Mouse (Mus musculus) thymus, adult 2 months (tissue): ENCODE results near the gene Pbx4. TPM values are rescaled to one million over a fixed set of nuclear protein-coding genes. Genes with fewer than 3 reads are reported as not detected.

ENCODE experiments used
- DNase-seq: peaks from one replicate; pipeline ENCODE4 v3.0.0; 2021
- H3K27ac ChIP-seq: fragments of 200-500 bp; 2 replicates; pipeline ENCODE4 v1.5.1; 2012; ENCODE audit warnings: low read length, control low read depth; ENCODE audit not compliant: control insufficient read depth, insufficient read depth
- H3K27me3 ChIP-seq: fragments of 200-500 bp; 2 replicates; pipeline ENCODE4 v1.6.1; 2012; ENCODE audit warnings: mild to moderate bottlenecking, low read length, moderate library complexity, mixed read lengths; ENCODE audit not compliant: control insufficient read depth, insufficient read depth
- H3K36me3 ChIP-seq: fragments of 200-500 bp; 2 replicates; pipeline ENCODE4 v1.6.1; 2012; ENCODE audit warnings: mild to moderate bottlenecking, low read length, moderate library complexity; ENCODE audit not compliant: control insufficient read depth, insufficient read depth
- H3K4me1 ChIP-seq: fragments of 200-500 bp; replicated peaks from 2 replicates; pipeline ENCODE4 v1.6.1; 2012; ENCODE audit warnings: low read length; ENCODE audit not compliant: control insufficient read depth, insufficient read depth
- H3K4me3 ChIP-seq: fragments of 200-500 bp; 2 replicates; pipeline ENCODE4 v1.5.1; 2012; ENCODE audit warnings: mild to moderate bottlenecking, low read length, control low read depth, moderate library complexity; ENCODE audit not compliant: control insufficient read depth, insufficient read depth
- CTCF ChIP-seq: fragments of 200-500 bp; IDR thresholded peaks from 2 replicates; pipeline ENCODE4 v1.5.1; 2012; ENCODE audit warnings: mild to moderate bottlenecking, control low read depth, low read length, moderate library complexity, borderline replicate concordance; ENCODE audit not compliant: control insufficient read depth, poor library complexity, insufficient read depth; ENCODE audit errors: extremely low read depth
- POLR2A ChIP-seq: fragments of 200-500 bp; IDR thresholded peaks from 2 replicates; pipeline ENCODE4 v1.6.1; 2012; ENCODE audit warnings: mild to moderate bottlenecking, low read length, control low read depth, moderate library complexity; ENCODE audit not compliant: control insufficient read depth, poor library complexity, insufficient read depth; ENCODE audit errors: extremely low read depth
- WGBS: fragments of 180-500 bp; shearing (Covaris S2); methylation state at CpG from one replicate; pipeline ENCODE4 v1.1.7; 2018; 5-methylcytosine and 5-hydroxymethylcytosine counted together
- polyA plus RNA-seq: library from polyadenylated mRNA; depleted of rRNA; stranded (reverse); fragments of >200 nt; gene quantifications from 2 replicates; pipeline ENCODE4 v1.2.3, GENCODE M21; 2012; rRNA removed

Gene Pbx4
- polyA plus RNA-seq, 1 experiment = 29.0 TPM

- WGBS = 95% methylated on average over 12 of the region's 12 CpGs
These were observed 80.3 kb downstream of the Pbx4 start for GRCm38 (mm10) chr8:69912478-69913074.

GRCm38 (mm10) chr8:69914526-69914925 lies 82.2 kb downstream of the Pbx4 start:
- Histone ChIP-seq H3K4me1 (peaks cover 3% of the 10 kb centered on the region), H3K4me3 (no peak overlapping the region), H3K27ac (no peak overlapping the region), H3K27me3 (no peaks in the 10 kb centered on the region), H3K36me3 (peaks cover 57% of the 10 kb centered on the region)
- 87% methylated on average over 4 of the region's 4 CpGs for WGBS
- TF ChIP-seq CTCF (no peak), POLR2A (no peak)
- DNase-seq = no peak

More at GRCm38 (mm10) chr8:69912478-69913074, 80.3 kb downstream of the Pbx4 start:
- H3K4me3 ChIP-seq = no peak overlapping the region
- TF ChIP-seq POLR2A (no peak), CTCF (no peak)
- no peak overlapping the region for H3K27ac ChIP-seq
- DNase-seq = no peak
- H3K4me1 ChIP-seq = no peaks in the 10 kb centered on the region
- peaks cover 70% of the 10 kb centered on the region for H3K36me3 ChIP-seq
- no peaks in the 10 kb centered on the region for H3K27me3 ChIP-seq

GRCm38 (mm10) chr8:69915748-69916147 lies 83.5 kb downstream of the Pbx4 start:
- 89% methylated on average over 5 of the region's 5 CpGs for WGBS
- Histone ChIP-seq H3K27me3 (no peaks in the 10 kb centered on the region), H3K36me3 (peaks cover 47% of the 10 kb centered on the region), H3K4me3 (no peak overlapping the region), H3K27ac (no peak overlapping the region), H3K4me1 (peaks cover 13% of the 10 kb centered on the region)
- TF ChIP-seq CTCF (no peak), POLR2A (no peak)
- no peak for DNase-seq

- no peak for TF ChIP-seq POLR2A
- H3K4me3 ChIP-seq = no peak overlapping the region
- H3K27ac ChIP-seq = no peak overlapping the region
- H3K36me3 ChIP-seq = peaks cover 23% of the 10 kb centered on the region
- DNase-seq = no peak
- no peaks in the 10 kb centered on the region for H3K27me3 ChIP-seq
- peaks cover 25% of the 10 kb centered on the region for H3K4me1 ChIP-seq
These were observed 86.2 kb downstream of the Pbx4 start for GRCm38 (mm10) chr8:69918506-69918905.

GRCm38 (mm10) chr8:69919010-69919409 lies 86.7 kb downstream of the Pbx4 start:
- 8% methylated on average over 1 of the region's 1 CpGs for WGBS
- H3K4me3 ChIP-seq = no peak overlapping the region
- peaks cover 25% of the 10 kb centered on the region for H3K4me1 ChIP-seq
- DNase-seq = peak; percentile 82
- TF ChIP-seq CTCF (0 out of 2 replicates have a peak, but pooled peaks have one; percentile 14), POLR2A (no peak)
- H3K27ac ChIP-seq = 0 out of 2 replicates have a peak overlapping the region, but pooled peaks have one; percentile 9
- H3K36me3 ChIP-seq = peaks cover 22% of the 10 kb centered on the region
- no peaks in the 10 kb centered on the region for H3K27me3 ChIP-seq

- Histone ChIP-seq H3K27ac (peak overlapping the region; percentile 35; the same call in 1 of the 2 replicates), H3K36me3 (peaks cover 12% of the 10 kb centered on the region), H3K27me3 (no peaks in the 10 kb centered on the region), H3K4me3 (no peak overlapping the region), H3K4me1 (peaks cover 25% of the 10 kb centered on the region)
- WGBS = 38% methylated on average over 11 of the region's 11 CpGs
- TF ChIP-seq POLR2A = no peak
- TF ChIP-seq CTCF = no peak
- peak; percentile 66 for DNase-seq
These were observed 87.8 kb downstream of the Pbx4 start for GRCm38 (mm10) chr8:69919876-69920662.

- peaks cover 25% of the 10 kb centered on the region for H3K4me1 ChIP-seq
- no peak for TF ChIP-seq CTCF
- no peak for TF ChIP-seq POLR2A
- peaks cover 2% of the 10 kb centered on the region for H3K36me3 ChIP-seq
- H3K27ac ChIP-seq = peak overlapping the region; percentile 35; the same call in 1 of the 2 replicates
- no peak overlapping the region for H3K4me3 ChIP-seq
- WGBS = 96% methylated on average over 2 of the region's 2 CpGs
- no peaks in the 10 kb centered on the region for H3K27me3 ChIP-seq
- DNase-seq = no peak
These were observed 88.8 kb downstream of the Pbx4 start for GRCm38 (mm10) chr8:69921141-69921540.

Other genes with a start within 250 kb of the Pbx4 start
- gene Zfp868, start 206.9 kb upstream of the Pbx4 start, polyA plus RNA-seq = 10.3 and 10.4 TPM in 2 replicates
- 0.26 and 0.27 TPM in 2 replicates for gene Zfp964, start 178.0 kb upstream of the Pbx4 start, polyA plus RNA-seq
- 3.8 and 4.1 TPM in 2 replicates for gene Zfp869, start 121.8 kb upstream of the Pbx4 start, polyA plus RNA-seq
- gene Zfp963, start 82.5 kb upstream of the Pbx4 start, polyA plus RNA-seq = 2.1 and 3.3 TPM in 2 replicates
- 1.3 TPM in 1 of 2 replicates, not detected in the other for gene Gm20422, start 57.6 kb upstream of the Pbx4 start, polyA plus RNA-seq
- 213 and 231 TPM in 2 replicates for gene Atp13a1, start 41.3 kb upstream of the Pbx4 start, polyA plus RNA-seq
- 24.4 and 25.6 TPM in 2 replicates for gene Zfp866, start 41.3 kb upstream of the Pbx4 start, polyA plus RNA-seq
- gene Gmip, start 23.8 kb upstream of the Pbx4 start, polyA plus RNA-seq = 169 and 195 TPM in 2 replicates
- 10.3 and 12.0 TPM in 2 replicates for gene Lpar2, start 10.1 kb upstream of the Pbx4 start, polyA plus RNA-seq
- 0.75 and 2.2 TPM in 2 replicates for gene Cilp2, start 55.2 kb downstream of the Pbx4 start, polyA plus RNA-seq
- 1.3 and 1.8 TPM in 2 replicates for gene Tssk6, start 69.7 kb downstream of the Pbx4 start, polyA plus RNA-seq
- gene Ndufa13, start 70.1 kb downstream of the Pbx4 start, polyA plus RNA-seq = 120 and 150 TPM in 2 replicates
- gene Yjefn3, start 70.2 kb downstream of the Pbx4 start, polyA plus RNA-seq = 8.0 and 11.7 TPM in 2 replicates
- gene Gatad2a, start 163.9 kb downstream of the Pbx4 start, polyA plus RNA-seq = 84.5 and 116 TPM in 2 replicates
- 186 and 190 TPM in 2 replicates for gene Mau2, start 210.2 kb downstream of the Pbx4 start, polyA plus RNA-seq
- 17.8 and 18.1 TPM in 2 replicates for gene Sugp1, start 210.3 kb downstream of the Pbx4 start, polyA plus RNA-seq
- 5.1 and 5.9 TPM in 2 replicates for gene Tm6sf2, start 240.4 kb downstream of the Pbx4 start, polyA plus RNA-seq